Mouse (Mus musculus) small intestine, adult 2 months (tissue): Measurements from ENCODE around the gene Capn2.

Experiments used
- CTCF ChIP-seq: fragments of 200-500 bp; IDR thresholded peaks from 2 replicates; pipeline ENCODE4 v1.5.1; 2012; ENCODE audit warnings: low read depth, mild to moderate bottlenecking, control low read depth, inconsistent platforms, low read length, moderate library complexity, mixed read lengths; ENCODE audit not compliant: insufficient replicate concordance, insufficient read length; ENCODE audit errors: extremely low read depth
- POLR2A ChIP-seq: fragments of 200-500 bp; IDR thresholded peaks from 2 replicates; pipeline ENCODE4 v1.6.1; 2012; ENCODE audit warnings: low read depth, mild to moderate bottlenecking, control low read depth, inconsistent platforms, low read length, moderate library complexity

DNA sequence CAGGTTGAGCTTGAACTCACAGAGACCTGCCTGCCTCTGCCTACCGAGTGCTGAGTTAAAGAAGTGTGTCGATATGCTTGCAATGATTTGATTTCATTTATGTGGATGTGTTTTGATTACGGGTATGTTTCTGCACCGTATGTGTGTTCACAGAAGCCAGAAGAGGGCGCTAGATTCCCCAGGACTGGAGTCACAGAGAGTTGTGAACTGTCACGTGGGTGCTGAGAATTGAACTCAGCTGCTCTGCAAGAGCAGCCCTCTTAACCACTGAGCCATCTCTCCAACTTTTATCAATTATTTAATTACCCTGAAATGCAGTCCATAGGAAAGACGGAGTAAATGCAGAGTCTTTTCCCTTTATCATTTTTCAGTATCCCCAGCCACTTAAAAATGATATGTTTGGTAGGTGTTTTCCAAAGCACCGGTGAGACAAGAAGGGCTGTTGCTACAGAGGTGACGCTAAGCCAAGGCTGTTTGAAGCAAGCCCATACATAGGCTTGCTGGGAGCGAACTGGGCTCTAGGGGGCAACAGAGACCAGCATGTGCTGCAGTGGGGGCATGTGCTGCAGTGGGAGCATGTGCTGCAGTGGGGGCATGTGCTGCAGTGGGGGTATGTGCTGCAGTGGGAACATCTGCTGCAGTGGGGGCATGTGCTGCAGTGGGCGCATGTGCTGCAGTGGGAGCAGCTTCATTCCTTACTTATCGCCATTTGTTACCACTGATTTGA lies 36.4 kb upstream of the Capn2 start:
- no peak for TF ChIP-seq POLR2A
- peak; percentile 59; the same call in 1 of the 2 replicates for TF ChIP-seq CTCF
